Mouse (Mus musculus) kidney, adult 8-10 months (tissue): ENCODE measurements around the gene Gm11937.
"Not testable (repeated sequence)": the region's sequence is repeated elsewhere in the genome, so short reads cannot be mapped to it uniquely, and the experiment has no call there.

Experiments
- DNase-seq, 2 experiments: peaks; one replicate each; pipeline ENCODE4 v3.0.0; 2022

Gene Gm11937

DNA sequence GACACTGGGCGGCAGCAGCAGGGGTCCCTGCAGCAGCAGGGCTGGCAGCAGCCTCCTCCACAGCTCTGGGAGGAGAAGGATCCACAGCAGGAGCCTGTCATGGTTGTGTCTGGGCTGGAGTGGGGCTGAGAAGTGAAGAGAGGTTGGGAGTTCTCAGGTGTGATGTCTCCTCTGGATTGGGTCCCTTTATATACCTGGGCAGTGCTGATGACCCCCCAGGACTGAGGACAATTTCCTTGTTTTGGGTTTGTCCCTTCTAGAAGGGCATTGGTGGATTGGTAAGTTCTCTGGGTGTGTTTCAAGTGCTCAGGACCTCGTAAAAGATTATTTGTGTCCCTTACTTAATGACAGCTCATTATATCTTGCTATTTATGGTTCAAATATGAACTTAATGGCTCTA is at the start of gene Gm11937:
Gene Gm11937, minus strand, starts transcription at position 101 of the 400 bp plus-strand sequence.
- not testable (repeated sequence) for DNase-seq

DNA sequence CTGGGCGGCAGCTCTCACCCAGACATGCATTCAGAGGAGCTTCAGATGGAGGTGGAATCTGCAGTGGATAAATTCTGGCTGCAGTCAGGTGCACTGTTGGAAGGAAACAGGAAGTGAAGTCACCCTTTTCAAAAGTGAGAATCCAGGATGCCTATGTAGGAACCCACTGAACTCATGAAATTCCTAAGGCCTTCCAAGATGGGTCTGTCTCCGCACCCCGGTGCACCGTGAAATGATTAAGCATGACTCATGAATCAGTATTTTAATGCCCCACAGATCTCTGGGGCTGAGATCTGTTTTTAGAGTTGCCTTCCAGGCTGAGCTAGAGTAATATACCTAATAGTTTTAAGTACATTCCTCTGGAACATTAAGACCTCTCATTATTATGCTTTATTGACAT is 49.3 kb upstream of the Gm11937 start:
- DNase-seq = no peak

DNA sequence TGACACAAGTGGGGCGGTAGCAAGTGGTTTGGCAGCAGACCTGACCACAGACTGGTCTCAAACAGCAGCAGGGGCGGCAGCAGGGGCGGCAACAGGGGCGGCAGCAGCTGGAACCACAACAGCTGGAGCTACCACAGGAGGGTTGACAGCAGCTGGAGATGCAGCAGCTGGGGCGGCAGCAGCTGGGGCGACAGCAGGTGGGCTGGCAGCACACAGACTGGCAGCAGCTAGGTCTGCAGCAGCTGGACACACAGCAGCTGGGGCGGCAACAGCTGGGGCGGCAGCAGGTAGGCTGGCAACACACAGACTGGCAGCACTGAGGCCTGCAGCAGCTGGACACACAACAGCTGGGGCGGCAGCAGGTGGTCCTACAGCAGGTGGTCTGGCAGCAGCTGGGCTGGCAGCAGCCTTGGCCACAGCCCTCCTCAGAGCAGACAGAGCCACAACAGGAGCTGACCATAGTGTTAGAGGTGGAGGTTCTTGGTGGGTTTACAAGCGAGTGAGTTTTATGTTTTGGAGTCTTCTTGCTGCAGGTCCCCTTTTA is 48.5 kb upstream of the Gm11937 start, which contains the start of gene Gm11563:
Gene Gm11563, minus strand, starts transcription at position 494 of the 544 bp plus-strand sequence.
- DNase-seq = not testable (repeated sequence)

DNA sequence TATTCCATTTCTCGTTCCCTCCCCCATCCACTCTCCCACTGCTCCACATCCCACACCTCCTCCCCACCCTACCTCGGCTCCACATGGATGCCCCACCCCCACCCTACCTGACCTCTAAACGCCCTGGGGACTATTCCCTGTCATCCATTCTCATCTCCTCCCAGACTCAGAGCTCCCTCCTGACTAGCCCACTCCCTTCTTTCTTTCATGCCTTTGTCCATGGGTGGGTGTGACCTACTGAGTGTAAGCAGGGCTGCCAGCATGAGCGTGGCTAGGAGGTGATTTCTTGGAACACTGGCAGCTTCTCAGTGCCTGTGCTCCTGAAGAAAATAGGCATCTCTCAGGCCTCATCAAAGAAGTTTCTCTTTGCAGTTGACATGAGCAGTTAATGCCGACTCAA is 47.1 kb upstream of the Gm11937 start:
- no peak for DNase-seq

DNA sequence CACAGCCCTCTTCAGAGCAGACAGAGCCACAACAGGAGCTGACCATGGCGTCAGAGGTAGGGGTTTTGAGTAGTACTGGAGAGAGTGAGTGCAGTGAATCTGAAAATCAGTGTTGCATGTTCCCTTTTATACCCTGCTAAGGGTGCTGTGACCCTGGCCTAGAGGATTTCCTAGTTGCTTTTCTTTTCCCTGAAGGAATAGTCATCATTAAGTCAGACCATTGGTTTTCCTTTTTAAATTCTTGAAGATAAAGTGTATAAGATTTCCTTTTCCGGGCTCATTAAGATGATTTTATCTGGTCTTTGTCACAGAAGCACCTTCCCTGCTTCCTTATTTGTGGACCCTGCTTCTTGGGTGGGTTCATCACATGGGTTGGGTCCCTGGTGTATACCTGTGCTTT is 40.1 kb upstream of the Gm11937 start, which contains the start of gene Gm11555:
Gene Gm11555, minus strand, starts transcription at position 101 of the 400 bp plus-strand sequence.
- no peak for DNase-seq

DNA sequence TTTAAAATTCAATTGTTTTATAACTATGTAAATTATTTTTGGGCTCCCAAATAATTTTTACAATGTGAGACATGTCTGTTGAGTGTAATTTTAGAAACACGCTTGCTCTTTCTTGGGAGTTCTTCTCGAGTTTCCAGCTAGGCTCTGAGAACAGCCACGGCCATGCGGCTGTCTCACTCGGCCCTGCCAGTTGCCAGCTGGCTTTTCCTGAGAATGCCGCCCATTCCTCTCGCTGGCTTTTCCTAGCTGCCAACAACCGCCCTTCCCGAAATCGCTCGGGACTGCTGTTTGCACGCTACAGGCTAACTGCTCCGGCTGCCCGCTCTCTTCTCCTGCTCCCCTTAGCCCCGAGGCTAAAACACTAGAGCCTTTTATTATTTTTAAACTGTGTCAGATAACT is 36.5 kb upstream of the Gm11937 start:
- no peak for DNase-seq

DNA sequence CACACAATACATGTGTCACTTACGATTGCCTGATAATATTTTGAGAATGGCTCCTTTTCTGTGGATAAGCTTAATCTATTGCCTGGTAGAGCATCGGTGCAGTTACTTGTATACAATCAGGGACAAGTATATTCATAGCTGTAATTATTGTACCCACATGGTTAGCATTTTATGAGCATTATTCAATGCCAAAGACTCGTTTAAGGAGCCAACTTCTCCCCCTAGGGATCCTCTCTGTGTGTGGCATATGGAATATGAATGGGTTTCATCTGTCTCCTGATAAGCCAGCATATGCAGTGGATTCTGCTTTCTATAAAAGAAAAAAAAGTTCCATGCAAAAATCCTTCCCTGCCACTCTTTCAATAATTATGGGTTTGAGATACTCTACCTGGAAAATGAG is 34.4 kb upstream of the Gm11937 start:
- no peak for DNase-seq

DNA sequence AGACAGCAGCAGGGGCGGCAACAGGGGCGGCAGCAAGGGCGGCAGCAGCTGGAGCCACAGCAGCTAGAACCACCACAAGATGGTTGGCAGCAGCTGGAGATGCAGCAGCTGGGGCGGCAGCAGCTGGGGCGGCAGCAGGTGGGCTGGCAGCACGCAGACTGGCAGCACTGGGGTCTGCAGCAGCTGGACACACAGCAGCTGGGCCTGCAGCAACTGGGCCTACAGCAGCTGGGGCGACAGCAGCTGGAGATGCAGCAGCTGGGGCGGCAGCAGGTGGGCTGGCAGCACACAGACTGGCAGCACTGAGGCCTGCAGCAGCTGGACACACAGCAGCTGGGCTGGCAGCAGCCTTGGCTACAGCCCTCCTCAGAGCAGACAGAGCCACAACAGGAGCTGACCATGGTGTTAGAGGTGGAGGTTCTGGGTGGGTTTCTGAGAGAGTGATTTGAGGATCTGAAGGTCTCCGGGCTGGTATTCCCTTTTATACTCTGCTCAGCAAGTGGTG is 33.7 kb upstream of the Gm11937 start, which contains the start of gene Krtap4-7:
Gene Krtap4-7, minus strand, starts transcription at position 455 of the 505 bp plus-strand sequence.
- DNase-seq = not testable (repeated sequence)

DNA sequence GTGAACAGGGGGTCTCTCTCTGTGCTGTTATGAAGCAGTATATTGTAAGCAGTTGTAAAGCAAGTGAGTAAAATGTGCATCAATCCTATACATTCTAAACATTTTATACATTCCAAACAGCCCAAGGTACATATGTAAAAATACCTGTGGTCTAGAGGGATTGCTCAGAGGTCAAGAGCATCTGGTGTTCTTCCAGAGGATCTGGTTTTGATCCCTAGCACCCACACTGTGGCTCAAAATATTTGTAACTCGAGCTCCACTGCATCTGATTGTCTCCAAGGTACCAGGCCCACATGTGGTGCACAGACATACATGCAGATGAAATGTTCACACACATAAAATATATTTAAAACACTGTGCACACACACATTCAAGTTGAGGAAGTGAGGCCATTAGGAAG is 30.9 kb upstream of the Gm11937 start:
- DNase-seq = no peak

DNA sequence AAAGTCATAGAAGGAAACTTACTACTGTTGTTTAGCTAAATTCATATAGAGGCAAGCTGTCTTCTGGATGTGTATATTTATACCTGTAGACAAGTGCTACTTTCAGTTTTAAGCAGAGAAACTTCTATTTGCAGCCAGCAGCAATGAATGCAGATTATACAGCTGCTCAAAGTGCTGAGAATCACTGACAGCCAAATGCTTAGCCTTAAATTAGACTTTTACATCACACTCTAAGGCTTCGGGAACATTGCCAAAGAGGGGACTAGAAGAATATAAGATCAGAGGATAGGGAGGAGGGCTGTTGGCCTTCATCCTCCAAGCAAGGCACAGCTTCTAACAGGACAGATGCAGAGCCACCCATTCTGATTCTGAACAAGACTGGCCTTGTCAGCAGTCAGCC is 27.1 kb upstream of the Gm11937 start:
- DNase-seq = no peak

DNA sequence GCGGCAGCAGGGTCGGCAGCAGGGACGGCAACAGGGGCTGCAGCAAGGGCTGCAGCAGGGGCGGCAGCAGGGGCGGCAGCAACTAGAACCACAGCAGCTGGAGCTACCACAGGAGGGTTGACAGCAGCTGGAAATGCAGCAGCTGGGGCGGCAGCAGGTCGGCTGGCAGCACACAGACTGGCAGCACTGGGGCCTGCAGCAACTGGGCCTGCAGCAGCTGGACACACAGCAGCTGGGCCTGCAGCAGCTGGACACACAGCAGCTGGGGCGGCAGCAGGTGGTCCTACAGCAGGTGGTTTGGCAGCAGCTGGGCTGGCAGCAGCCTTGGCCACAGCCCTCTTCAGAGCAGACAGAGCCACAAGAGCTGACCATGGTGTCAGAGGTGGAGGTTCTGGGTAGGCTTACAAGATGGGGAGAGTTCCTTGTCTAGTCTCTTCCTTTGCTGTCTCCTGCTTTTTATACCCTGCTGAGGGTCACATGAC is 24.7 kb upstream of the Gm11937 start, which contains the start of gene Krtap4-2:
Gene Krtap4-2, minus strand, starts transcription at position 432 of the 482 bp plus-strand sequence.
- no peak for DNase-seq

DNA sequence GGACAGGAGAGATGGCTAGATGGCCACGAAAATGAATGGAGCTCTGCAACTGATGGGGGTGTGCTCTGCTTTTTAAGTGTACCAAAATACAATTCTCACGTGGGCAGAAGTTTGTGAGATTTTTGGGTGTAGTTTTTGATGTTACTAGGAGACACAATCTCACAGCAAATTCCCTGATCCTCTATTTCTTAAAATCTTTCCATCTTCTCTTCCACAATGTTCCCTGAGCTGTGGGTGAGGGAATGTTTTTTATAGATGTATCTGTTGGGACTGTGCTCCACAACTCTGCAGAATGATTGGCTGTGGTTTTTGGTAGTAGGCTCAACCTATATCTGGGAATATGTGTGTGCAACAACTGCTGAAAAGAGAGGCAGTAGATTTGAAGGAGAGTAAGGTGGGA is 23.3 kb upstream of the Gm11937 start:
- no peak for DNase-seq

DNA sequence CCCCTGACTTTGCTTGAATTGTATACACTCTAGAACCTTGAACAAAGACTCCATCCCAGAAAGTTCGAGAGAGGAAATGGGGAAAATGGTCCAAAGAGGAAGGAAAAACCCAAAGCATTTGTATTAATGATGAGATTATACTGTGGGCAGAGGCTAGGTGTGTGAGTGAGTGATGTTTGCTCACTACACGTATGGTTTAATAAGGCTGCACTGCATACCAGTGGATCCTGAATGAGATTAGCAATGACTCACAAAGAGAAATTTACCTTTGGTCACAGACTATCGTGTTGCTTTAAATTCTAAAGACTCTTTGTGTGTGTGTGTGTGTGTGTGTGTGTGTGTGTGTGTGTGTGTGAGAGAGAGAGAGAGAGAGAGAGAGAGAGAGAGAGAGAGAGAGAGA is 20.9 kb upstream of the Gm11937 start:
- no peak for DNase-seq

DNA sequence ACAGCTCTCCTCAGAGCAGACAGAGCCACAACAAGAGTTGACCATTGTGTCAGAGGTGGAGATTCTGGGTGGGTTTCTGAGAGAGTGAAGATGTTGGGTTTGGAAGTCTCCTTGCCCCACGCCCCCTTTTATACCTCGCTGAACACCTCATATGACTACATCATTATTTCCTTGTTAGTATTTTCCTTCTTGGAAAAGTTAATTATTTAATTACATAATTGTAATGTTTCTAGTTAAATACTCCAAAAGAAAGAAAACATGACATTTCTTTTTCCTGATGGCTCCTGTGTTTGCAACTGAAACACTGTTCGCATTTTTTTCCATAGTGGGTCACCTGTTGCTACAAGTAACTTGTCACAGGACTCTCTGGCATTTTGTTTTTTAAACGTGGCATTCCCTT is 18.1 kb upstream of the Gm11937 start, which contains the start of gene Krtap4-1:
Gene Krtap4-1, minus strand, starts transcription at position 101 of the 400 bp plus-strand sequence.
- DNase-seq = no peak

DNA sequence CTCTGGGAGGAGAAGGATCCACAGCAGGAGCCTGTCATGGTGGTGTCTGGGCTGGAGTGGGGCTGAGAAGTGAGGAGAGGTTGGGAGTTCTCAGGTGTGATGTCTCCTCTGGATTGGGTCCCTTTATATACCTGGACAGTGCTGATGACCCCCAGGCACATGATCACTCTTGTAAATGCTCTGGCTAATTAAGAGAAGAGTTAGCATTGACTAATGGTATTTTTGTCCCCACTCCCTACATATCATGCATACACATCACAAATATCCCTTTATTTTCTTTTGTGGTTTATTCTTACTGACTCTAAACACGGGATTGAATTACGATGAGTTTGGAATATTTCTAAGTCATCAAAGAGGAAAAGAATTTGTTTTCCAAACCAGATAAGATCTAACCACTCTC is 10.3 kb upstream of the Gm11937 start, which contains the start of gene Gm11562:
Gene Gm11562, minus strand, starts transcription at position 101 of the 400 bp plus-strand sequence.
- DNase-seq = no peak

DNA sequence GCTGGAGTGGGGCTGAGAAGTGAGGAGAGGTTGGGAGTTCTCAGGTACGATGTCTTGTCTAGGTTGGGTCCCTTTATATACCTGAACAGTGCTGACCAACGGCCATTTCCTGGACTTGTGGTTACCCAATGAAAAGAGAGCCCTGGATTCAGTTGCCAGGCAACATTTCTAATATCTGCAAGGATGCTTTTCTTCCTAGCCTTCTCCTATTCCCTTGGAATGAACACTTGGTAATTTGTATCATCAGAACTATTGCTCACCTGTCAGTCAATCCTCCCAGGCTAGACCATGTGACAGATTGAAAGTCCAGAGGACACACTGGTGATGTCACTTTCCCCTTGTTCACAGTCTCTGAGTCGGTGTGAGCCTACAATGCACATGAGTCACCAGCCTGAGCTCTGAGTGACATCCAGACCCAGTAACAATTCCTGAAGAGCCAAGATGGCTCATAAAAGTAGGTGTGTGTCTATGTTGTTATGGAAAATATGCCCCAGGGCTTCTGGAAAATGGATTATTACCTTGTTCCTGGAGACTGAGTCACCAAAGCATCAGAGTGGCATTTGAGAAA is 4.9 kb upstream of the Gm11937 start, which contains the start of gene Krtap2-4:
Gene Krtap2-4, minus strand, starts transcription at position 51 of the 568 bp plus-strand sequence.
- no peak for DNase-seq

DNA sequence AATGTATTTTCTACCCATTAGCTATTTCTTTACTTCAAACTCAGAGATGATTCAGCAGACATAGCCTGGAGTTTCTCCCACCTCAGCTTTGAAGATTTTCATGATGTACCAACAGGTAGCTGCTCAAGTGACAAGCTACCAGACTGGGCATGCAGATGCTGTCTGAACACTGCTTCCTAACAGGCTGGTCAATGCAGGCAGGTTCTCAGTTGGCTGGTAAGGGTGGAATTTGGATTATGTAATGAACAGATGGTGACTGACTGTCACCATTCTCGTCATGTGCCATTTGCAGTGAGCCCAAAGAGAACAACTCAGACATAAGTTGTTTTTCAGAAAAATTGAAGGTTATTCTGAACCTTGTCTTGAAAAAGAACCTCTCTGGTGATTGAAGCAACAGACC is 863 bp downstream of the Gm11937 start:
- no peak for DNase-seq

DNA sequence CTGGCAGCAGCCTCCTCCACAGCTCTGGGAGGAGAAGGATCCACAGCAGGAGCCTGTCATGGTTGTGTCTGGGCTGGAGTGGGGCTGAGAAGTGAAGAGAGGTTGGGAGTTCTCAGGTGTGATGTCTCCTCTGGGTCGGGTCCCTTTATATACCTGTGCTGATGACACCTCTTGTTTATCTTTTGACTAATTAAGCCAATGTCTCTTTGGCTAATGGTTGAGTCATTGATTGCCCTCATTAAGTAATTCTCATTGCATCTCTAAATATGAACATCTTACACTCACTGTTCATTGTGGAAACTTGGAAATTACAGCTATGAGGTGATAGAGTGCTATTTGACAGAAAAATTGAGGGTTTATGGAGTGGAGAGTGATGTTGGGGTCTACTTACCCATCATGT is 6.8 kb downstream of the Gm11937 start, which contains the start of gene Gm11938:
Gene Gm11938, minus strand, starts transcription at position 101 of the 400 bp plus-strand sequence.
- DNase-seq = not testable (repeated sequence)

DNA sequence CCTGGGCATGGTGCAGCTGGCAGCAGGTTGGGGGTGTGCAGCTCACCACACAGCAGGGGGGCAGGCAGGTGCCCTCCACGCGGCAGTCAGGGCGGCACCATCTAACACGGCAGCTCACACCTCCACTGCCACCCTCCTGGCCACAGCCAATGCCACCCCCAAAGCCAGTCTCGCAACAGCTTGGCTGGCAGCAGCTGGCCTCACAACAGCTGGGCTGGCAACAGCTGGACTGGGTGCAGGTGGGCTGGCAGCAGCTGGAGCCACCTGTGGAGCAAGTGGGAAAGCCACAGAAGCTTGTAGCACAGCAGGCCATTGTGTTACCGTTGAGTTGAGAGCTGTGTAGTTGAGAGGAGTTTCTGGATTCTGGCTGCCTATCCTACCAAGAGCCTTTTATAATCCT is 12.2 kb downstream of the Gm11937 start, which contains the start of gene Krtap9-3:
Gene Krtap9-3, minus strand, starts transcription at position 364 of the 400 bp plus-strand sequence.
- DNase-seq = not testable (repeated sequence)

DNA sequence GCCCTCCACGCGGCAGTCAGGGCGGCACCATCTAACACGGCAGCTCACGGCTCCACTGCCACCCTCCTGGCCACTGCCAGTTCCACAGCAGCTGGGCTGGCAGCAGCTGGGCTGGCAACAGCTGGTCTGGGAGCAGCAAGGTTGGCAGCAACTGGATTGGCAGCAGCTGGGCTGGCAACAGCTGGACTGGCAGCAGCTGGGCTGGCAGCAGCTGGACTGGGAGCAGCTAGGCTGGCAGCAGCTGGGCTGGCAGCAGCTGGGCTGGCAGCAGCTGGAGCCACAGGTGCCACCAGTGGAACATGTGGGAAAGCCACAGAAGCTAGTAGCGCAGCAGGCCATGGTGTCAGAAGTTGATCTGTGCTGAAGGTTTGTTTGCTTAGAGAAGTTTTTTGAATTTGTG is 19.0 kb downstream of the Gm11937 start, which contains the start of gene Krtap1-3:
Gene Krtap1-3, minus strand, starts transcription at position 359 of the 400 bp plus-strand sequence.
- no peak for DNase-seq

DNA sequence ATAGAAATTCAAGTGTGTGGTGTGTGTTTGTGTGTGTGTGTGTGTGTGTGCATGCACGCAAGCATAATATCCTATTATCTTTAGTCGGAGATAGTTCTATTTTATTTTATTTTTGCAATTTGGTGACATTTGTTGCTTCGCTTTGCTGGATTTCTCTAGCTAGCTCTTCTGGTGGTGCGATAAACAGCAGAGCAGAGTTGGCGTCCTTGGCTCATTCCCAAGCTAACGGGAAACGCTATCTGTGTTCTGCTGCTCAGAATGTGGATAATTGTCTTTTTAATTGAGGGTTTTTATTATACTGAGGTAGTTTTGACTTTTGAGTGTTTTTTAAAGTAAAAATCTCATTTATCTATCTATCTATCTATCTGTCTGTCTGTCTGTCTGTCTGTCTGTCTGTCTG is 24.9 kb downstream of the Gm11937 start:
- no peak for DNase-seq

DNA sequence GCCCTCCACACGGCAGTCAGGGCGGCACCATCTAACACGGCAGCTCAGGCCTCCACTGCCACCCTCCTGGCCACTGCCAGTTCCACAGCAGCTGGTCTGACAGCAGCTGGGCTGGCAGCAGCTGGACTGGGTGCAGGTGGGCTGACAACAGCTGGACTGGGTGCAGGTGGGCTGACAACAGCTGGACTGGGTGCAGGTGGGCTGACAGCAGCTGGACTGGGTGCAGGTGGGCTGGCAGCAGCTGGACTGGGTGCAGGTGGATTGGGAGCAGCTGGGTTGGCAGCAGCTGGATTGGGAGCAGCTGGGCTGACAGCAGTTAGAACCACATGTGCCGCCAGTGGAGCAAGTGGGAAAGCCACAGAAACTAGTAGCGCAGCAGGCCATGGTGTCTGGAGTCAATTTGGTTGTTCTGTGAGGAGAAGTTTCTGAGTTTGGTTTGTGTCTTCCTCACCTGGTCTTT is 26.7 kb downstream of the Gm11937 start, which contains the start of gene Krtap1-4:
Gene Krtap1-4, minus strand, starts transcription at position 410 of the 460 bp plus-strand sequence.
- DNase-seq = no peak

DNA sequence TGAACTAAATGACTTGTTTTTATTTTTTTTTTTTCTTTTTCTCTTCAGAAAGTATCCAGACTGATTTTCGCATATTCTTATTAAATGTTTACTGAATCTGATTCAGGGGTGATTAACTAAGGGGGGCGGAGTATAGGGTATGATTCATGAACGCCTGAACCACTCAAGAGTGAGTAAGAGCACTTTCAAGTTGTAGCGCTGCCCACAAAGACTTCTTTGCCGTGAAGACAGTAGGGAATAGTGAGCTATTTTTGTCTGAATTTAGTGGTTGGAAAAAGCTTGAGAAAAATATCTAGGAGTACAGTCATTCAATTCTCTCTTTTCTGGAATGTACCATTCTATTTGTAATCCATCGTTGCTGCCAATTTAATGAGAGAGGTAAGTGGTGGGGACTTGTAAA is 28.4 kb downstream of the Gm11937 start:
- DNase-seq = no peak
